Mouse (Mus musculus) liver, adult (tissue): ENCODE measurements around the gene Cd163l1.

ENCODE experiments used
- GATA4 ChIP-seq: IDR thresholded peaks from 2 replicates; pipeline ENCODE4 v1.6.1; 2014; ENCODE audit warnings: mild to moderate bottlenecking, low read length; ENCODE audit not compliant: insufficient replicate concordance

Gene Cd163l1

GRCm38 (mm10) chr7:140217967-140218366 is at the start of gene Cd163l1:
Gene Cd163l1, plus strand, starts transcription at chr7:140218267.
- no peak for TF ChIP-seq GATA4

GRCm38 (mm10) chr7:140169386-140169785 is 48.7 kb upstream of the Cd163l1 start:
- no peak for TF ChIP-seq GATA4

- no peak for TF ChIP-seq GATA4
Measured at GRCm38 (mm10) chr7:140170863-140171262, 47.2 kb upstream of the Cd163l1 start.

GRCm38 (mm10) chr7:140172936-140173335 is 45.1 kb upstream of the Cd163l1 start, which contains the start of gene Olfr523:
Gene Olfr523, plus strand, starts transcription at chr7:140173217.
- no peak for TF ChIP-seq GATA4

- no peak for TF ChIP-seq GATA4
Measured at GRCm38 (mm10) chr7:140179176-140179575, 38.9 kb upstream of the Cd163l1 start.

GRCm38 (mm10) chr7:140180692-140181091 is 37.4 kb upstream of the Cd163l1 start:
- no peak for TF ChIP-seq GATA4

GRCm38 (mm10) chr7:140184206-140184605 is 33.9 kb upstream of the Cd163l1 start:
- no peak for TF ChIP-seq GATA4

GRCm38 (mm10) chr7:140186646-140187620 is 31.1 kb upstream of the Cd163l1 start:
- TF ChIP-seq GATA4 = no peak

GRCm38 (mm10) chr7:140187721-140188390 is 30.2 kb upstream of the Cd163l1 start:
- no peak for TF ChIP-seq GATA4

GRCm38 (mm10) chr7:140188391-140189328 is 29.4 kb upstream of the Cd163l1 start:
- TF ChIP-seq GATA4 = no peak

GRCm38 (mm10) chr7:140190435-140190834 is 27.6 kb upstream of the Cd163l1 start:
- TF ChIP-seq GATA4 = no peak

GRCm38 (mm10) chr7:140192445-140192844 is 25.6 kb upstream of the Cd163l1 start:
- no peak for TF ChIP-seq GATA4

GRCm38 (mm10) chr7:140192851-140193250 is 25.2 kb upstream of the Cd163l1 start:
- TF ChIP-seq GATA4 = no peak

- TF ChIP-seq GATA4 = no peak
Measured at GRCm38 (mm10) chr7:140194031-140194430, 24.0 kb upstream of the Cd163l1 start.

GRCm38 (mm10) chr7:140196002-140196401 is 22.1 kb upstream of the Cd163l1 start:
- no peak for TF ChIP-seq GATA4
